Mouse (Mus musculus) MEL (cell line): ENCODE measurements at regions not wholly inside any gene's neighbourhood (a gene's known extent, or its start where the extent isn't known, plus 50 kb on each side); places are given as distances from the start of the nearest gene placed in this dataset.

Experiments used
- DNase-seq: peaks from one replicate; pipeline ENCODE4 v3.0.0; 2011; ENCODE audit warnings: low read depth, low spot score
- H3K27ac ChIP-seq: 2 replicates; pipeline ENCODE4 v1.5.1; 2012; ENCODE audit warnings: low read depth, mild to moderate bottlenecking, control low read depth, low read length, moderate library complexity; ENCODE audit not compliant: control insufficient read depth
- H3K27me3 ChIP-seq, 2 experiments: fragments of 150-350 bp in 1 of 2; sonication (generic) in 1 of 2; 2 replicates each; pipeline ENCODE4 v1.6.1; 2012; ENCODE audit warnings: low read length in 2 of 2, mild to moderate bottlenecking in 2 of 2, improper control_type of control experiment in 1 of 2, moderate library complexity in 1 of 2; ENCODE audit not compliant: insufficient read depth in 2 of 2, control insufficient read depth in 1 of 2
- H3K36me3 ChIP-seq, 2 experiments: 2 replicates each; pipeline ENCODE4 v1.6.1; 2012 to 2014; ENCODE audit warnings: low read length in 2 of 2, improper control_type of control experiment in 1 of 2, inconsistent platforms in 1 of 2, mild to moderate bottlenecking in 1 of 2; ENCODE audit not compliant: insufficient read depth in 2 of 2, control insufficient read depth in 1 of 2
- H3K4me1 ChIP-seq, 2 experiments: fragments of 150-350 bp in 1 of 2; sonication (generic) in 1 of 2; 2 replicates each; pipeline ENCODE4 v1.6.1; 2012; ENCODE audit warnings: low read length in 2 of 2, improper control_type of control experiment in 1 of 2, mild to moderate bottlenecking in 1 of 2; ENCODE audit not compliant: insufficient read depth in 2 of 2, control insufficient read depth in 1 of 2
- H3K4me3 ChIP-seq, 2 experiments: fragments of 150-350 bp in 1 of 2; sonication (generic) in 1 of 2; 2 replicates each; pipeline ENCODE4 v1.5.1; 2012; ENCODE audit warnings: low read depth in 2 of 2, low read length in 2 of 2, mild to moderate bottlenecking in 2 of 2, moderate library complexity in 2 of 2, control low read depth in 1 of 2, improper control_type of control experiment in 1 of 2; ENCODE audit not compliant: control insufficient read depth in 1 of 2, insufficient read depth in 1 of 2
- H3K79me2 ChIP-seq: 2 replicates; pipeline ENCODE4 v1.6.1; 2012; ENCODE audit warnings: mild to moderate bottlenecking, low read length, moderate library complexity; ENCODE audit not compliant: control insufficient read depth, poor library complexity, insufficient read depth
- H3K9ac ChIP-seq: 2 replicates; pipeline ENCODE4 v1.6.1; 2012; ENCODE audit warnings: low read depth, mild to moderate bottlenecking, control low read depth, low read length, moderate library complexity; ENCODE audit not compliant: control insufficient read depth, poor library complexity, severe bottlenecking
- H3K9me3 ChIP-seq: fragments of 150-350 bp; sonication (generic); replicated peaks from 2 replicates; pipeline ENCODE4 v1.6.1; 2012; ENCODE audit warnings: mild to moderate bottlenecking, low read length, improper control_type of control experiment, moderate library complexity; ENCODE audit not compliant: insufficient read depth
- BHLHE40 ChIP-seq: IDR thresholded peaks from 2 replicates; pipeline ENCODE4 v1.6.1; 2012; ENCODE audit warnings: low read depth, mild to moderate bottlenecking, inconsistent platforms, low read length, improper control_type of control experiment, borderline replicate concordance
- CHD1 ChIP-seq: IDR thresholded peaks from 2 replicates; pipeline ENCODE4 v1.6.1; 2012; ENCODE audit warnings: low read depth, mild to moderate bottlenecking, inconsistent platforms, low read length, improper control_type of control experiment
- CTCF ChIP-seq, 3 experiments: IDR thresholded peaks in 2 of 3; conservative IDR thresholded peaks in 1 of 3; 2 replicates each; pipeline ENCODE4 v1.5.1; 2011 to 2012; ENCODE audit warnings: low read length in 3 of 3, low read depth in 2 of 3, mild to moderate bottlenecking in 2 of 3, improper control_type of control experiment in 1 of 3, inconsistent platforms in 1 of 3, mixed read lengths in 1 of 3, moderate library complexity in 1 of 3; ENCODE audit not compliant: control insufficient read depth in 1 of 3, insufficient read depth in 1 of 3, poor library complexity in 1 of 3, severe bottlenecking in 1 of 3
- E2F4 ChIP-seq: IDR thresholded peaks from 2 replicates; pipeline ENCODE4 v1.6.1; 2011; ENCODE audit warnings: low read depth, low read length, improper control_type of control experiment, borderline replicate concordance
- EP300 ChIP-seq, 2 experiments: IDR thresholded peaks; 2 replicates each; pipeline ENCODE4 v1.6.1; 2011; ENCODE audit warnings: improper control_type of control experiment in 2 of 2, low read length in 2 of 2, low read depth in 1 of 2, mild to moderate bottlenecking in 1 of 2
- ETS1 ChIP-seq: IDR thresholded peaks from 2 replicates; pipeline ENCODE4 v1.6.1; 2012; ENCODE audit warnings: low read depth, mild to moderate bottlenecking, inconsistent platforms, low read length, improper control_type of control experiment, moderate library complexity
- MAFK ChIP-seq: IDR thresholded peaks from 2 replicates; pipeline ENCODE4 v1.6.1; 2011; ENCODE audit warnings: low read depth, mild to moderate bottlenecking, low read length, improper control_type of control experiment, borderline replicate concordance
- MAZ ChIP-seq: IDR thresholded peaks from 2 replicates; pipeline ENCODE4 v1.6.1; 2012; ENCODE audit warnings: low read depth, mild to moderate bottlenecking, inconsistent platforms, low read length, improper control_type of control experiment
- MYB ChIP-seq: IDR thresholded peaks from 2 replicates; pipeline ENCODE4 v1.6.1; 2011; ENCODE audit warnings: mild to moderate bottlenecking, low read depth, low read length, improper control_type of control experiment
- MYC ChIP-seq: IDR thresholded peaks from 2 replicates; pipeline ENCODE4 v1.6.1; 2011; ENCODE audit warnings: low read depth, mild to moderate bottlenecking, low read length, improper control_type of control experiment, moderate library complexity
- NRF1 ChIP-seq: IDR thresholded peaks from 2 replicates; pipeline ENCODE4 v1.6.1; 2014; ENCODE audit warnings: low read depth, mild to moderate bottlenecking, inconsistent platforms, low read length, improper control_type of control experiment, moderate library complexity; ENCODE audit not compliant: poor library complexity, insufficient read depth, severe bottlenecking
- TCF12 ChIP-seq: IDR thresholded peaks from 2 replicates; pipeline ENCODE4 v1.6.1; 2014; ENCODE audit warnings: low read depth, mild to moderate bottlenecking, inconsistent platforms, low read length, improper control_type of control experiment, moderate library complexity
- USF2 ChIP-seq, 2 experiments: IDR thresholded peaks; 2 replicates each; pipeline ENCODE4 v1.6.1; 2011 to 2012; ENCODE audit warnings: improper control_type of control experiment in 2 of 2, low read length in 2 of 2, borderline replicate concordance in 1 of 2, inconsistent platforms in 1 of 2, low read depth in 1 of 2, mild to moderate bottlenecking in 1 of 2; ENCODE audit not compliant: insufficient read depth in 1 of 2
- ZC3H11A ChIP-seq: IDR thresholded peaks from 2 replicates; pipeline ENCODE4 v1.6.1; 2012; ENCODE audit warnings: low read depth, mild to moderate bottlenecking, inconsistent platforms, low read length, improper control_type of control experiment
- ZMIZ1 ChIP-seq: IDR thresholded peaks from 2 replicates; pipeline ENCODE4 v1.6.1; 2012; ENCODE audit warnings: low read depth, mild to moderate bottlenecking, inconsistent platforms, low read length, improper control_type of control experiment, moderate library complexity
- ZNF384 ChIP-seq: IDR thresholded peaks from 2 replicates; pipeline ENCODE4 v1.6.1; 2012; ENCODE audit warnings: low read depth, mild to moderate bottlenecking, inconsistent platforms, low read length, improper control_type of control experiment

DNA sequence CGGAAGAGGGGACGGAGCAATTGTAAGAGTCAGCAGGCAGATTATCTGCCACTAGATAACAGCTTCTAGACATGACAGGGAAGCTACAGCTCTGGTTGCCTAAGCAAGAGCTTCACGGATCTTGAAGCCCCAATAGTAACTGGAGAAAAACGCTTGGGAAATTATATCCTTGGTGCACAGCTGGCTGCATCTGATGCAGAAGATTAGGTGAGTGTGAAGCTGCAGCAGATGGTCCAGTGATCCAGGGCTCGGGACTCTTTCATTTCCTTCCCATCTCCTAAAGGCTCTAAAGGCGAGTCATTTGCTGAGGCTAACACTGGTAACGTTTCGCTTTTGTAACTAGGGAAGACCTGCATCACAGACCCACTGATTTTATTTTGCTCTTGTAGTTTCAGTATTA lies 196.6 kb upstream of the Map3k1 start:
- no peaks in the 10 kb centered on the region for H3K79me2 ChIP-seq
- no peaks in the 10 kb centered on the region for H3K27me3 ChIP-seq
- no peak overlapping the region for H3K4me3 ChIP-seq
- no peak overlapping the region for H3K9ac ChIP-seq
- H3K36me3 ChIP-seq: no peaks in the 10 kb centered on the region
- H3K27ac ChIP-seq: no peak overlapping the region
- H3K9me3 ChIP-seq: no peaks in the 10 kb centered on the region
- TF ChIP-seq CHD1 (no peak), MYB (no peak), MAZ (no peak), ETS1 (no peak), BHLHE40 (no peak), MYC (no peak), MAFK (no peak), TCF12 (no peak), USF2 (IDR thresholded peaks at IDR 0.05; ENCODE audit: borderline replicate concordance in 1 of 2, insufficient read depth in 1 of 2, low read depth in 1 of 2, low read length in 2 of 2) (no peak)
- DNase-seq: no peak
- no peaks in the 10 kb centered on the region; a peak in 1 of 4 replicates for H3K4me1 ChIP-seq

DNA sequence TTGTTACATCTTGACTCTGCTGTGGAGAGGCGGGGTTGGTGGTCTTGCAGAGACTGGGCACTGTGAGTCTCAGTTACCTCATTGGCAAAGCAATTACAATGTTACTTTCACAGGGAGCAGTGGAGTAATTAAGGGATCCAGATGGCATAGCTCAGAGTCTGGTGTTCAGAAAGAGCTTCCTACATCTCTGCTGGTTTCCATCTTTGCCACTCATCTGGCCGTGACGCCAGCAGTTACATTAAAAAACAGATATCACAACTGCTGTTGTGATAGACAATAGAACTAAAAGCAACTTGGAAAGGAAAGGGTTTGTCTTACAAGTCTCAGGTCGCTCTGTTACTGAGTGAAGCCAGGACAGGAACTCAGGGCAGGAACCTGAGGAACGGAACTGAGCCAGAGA lies 200.0 kb upstream of the Map3k1 start:
- no peaks in the 10 kb centered on the region for H3K9me3 ChIP-seq
- H3K9ac ChIP-seq: no peak overlapping the region
- no peaks in the 10 kb centered on the region for H3K36me3 ChIP-seq
- no peak overlapping the region for H3K27ac ChIP-seq
- no peak overlapping the region for H3K4me3 ChIP-seq
- H3K79me2 ChIP-seq: no peaks in the 10 kb centered on the region
- H3K4me1 ChIP-seq: no peaks in the 10 kb centered on the region
- no peaks in the 10 kb centered on the region; a peak in 1 of 4 replicates for H3K27me3 ChIP-seq
- DNase-seq: no peak
- TF ChIP-seq ZMIZ1: no peak
- no peak for TF ChIP-seq EP300 (IDR thresholded peaks at IDR 0.05; ENCODE audit: low read depth in 1 of 2, low read length in 2 of 2)
- TF ChIP-seq ZC3H11A: no peak
- no peak for TF ChIP-seq NRF1
- TF ChIP-seq CTCF (IDR thresholded peaks at IDR 0.05 in 2 of 3, conservative IDR thresholded peaks at IDR 0.05 in 1 of 3; ENCODE audit: control insufficient read depth in 1 of 3, insufficient read depth in 1 of 3, low read depth in 2 of 3, low read length in 3 of 3, poor library complexity in 1 of 3, severe bottlenecking in 1 of 3): no peak

DNA sequence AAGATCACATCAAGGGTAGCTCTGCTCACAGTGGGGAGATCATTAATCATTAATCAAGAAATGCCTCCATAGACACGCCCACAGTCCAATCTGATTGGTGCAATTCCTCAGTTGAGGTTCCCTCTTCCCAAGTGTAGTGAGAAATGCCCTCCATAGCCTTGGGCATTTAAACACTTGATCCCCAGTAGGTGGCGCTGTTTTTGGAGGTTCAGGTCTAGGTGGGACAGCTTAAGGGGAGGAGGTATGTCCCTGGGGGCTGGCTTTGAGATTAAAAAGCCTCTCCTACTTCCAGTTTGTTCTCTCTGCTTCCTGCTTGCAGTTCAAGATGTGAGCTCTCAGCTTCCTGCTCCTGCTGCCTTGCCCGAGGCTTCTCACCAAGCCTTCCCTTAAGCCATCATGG lies 200.5 kb upstream of the Map3k1 start:
- no peaks in the 10 kb centered on the region for H3K79me2 ChIP-seq
- DNase-seq: peak; percentile 17
- TF ChIP-seq E2F4 (no peak), CTCF (IDR thresholded peaks at IDR 0.05 in 2 of 3, conservative IDR thresholded peaks at IDR 0.05 in 1 of 3; ENCODE audit: control insufficient read depth in 1 of 3, insufficient read depth in 1 of 3, low read depth in 2 of 3, low read length in 3 of 3, poor library complexity in 1 of 3, severe bottlenecking in 1 of 3) (peak in 1 of 3 experiments; percentile 31; a peak in 3 of 6 replicates), ZNF384 (no peak)
- H3K4me1 ChIP-seq: no peaks in the 10 kb centered on the region
- no peaks in the 10 kb centered on the region; a peak in 1 of 4 replicates for H3K27me3 ChIP-seq
- no peaks in the 10 kb centered on the region for H3K36me3 ChIP-seq
- no peak overlapping the region for H3K9ac ChIP-seq
- no peaks in the 10 kb centered on the region for H3K9me3 ChIP-seq
- no peak overlapping the region for H3K27ac ChIP-seq
- no peak overlapping the region for H3K4me3 ChIP-seq
